Mouse (Mus musculus): ENCODE measurements around the gene Ssbp4.
A peak's percentile ranks its signal among the peaks of the same experiment; 100 is the strongest.

Ssbp4 gene

DNA sequence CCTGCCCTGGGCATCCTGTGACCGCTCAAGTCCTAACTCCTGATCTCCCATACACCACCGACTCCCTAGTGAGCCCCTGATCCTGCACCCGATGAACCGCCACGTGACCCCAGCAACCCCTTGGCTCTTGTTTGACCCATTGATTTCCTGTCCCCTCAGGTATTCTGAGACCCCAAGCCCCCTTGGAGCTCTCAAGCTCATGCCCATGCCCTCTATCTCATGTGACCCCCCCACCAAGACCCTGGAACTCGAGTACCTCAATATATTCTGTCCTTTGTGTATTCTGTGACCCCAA is 1.1 kb downstream of the Ssbp4 start:
- DNase-seq (ENCODE audit: low spot score in 2 of 2): no peak

DNA sequence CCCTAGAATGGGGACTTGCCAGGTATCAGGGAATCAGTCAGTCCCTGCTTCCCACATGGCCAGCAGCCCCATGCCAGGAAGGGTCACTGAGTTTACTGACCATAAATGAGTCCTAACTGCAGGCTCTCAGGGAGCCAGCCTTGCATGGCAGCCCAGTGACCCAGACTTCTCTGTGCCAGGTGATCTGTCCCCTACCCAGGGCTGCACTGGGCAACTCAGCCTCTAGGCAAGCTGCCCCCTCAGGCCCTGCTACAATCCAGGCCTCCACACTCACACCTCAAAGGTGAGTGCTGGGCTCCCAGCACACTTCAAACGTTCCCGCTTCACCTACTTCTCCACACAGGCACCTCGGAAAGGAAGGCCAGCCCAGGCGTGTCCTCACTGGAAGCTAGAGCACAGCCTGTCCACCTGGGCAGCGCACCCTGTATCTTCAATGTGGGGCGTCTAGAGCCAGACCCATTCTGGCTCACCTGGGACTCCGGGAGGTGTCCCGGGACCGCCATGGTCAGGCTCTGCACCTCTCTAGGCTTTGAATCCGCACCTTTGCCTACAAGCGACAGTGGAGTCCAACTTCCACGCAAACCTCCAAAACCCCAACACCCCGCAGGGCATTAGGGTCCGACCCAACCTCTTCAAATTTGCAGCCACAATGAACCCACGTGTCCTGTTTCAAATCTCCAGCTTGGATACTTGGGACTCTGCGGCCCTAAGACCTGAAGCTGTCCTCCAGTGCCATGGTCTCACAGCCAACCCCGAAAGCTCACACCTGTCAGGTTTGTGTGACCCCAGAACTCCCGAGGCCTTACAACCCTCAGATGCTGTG is 1.7 kb downstream of the Ssbp4 start:
- DNase-seq (ENCODE audit: low spot score in 2 of 2): no peak

DNA sequence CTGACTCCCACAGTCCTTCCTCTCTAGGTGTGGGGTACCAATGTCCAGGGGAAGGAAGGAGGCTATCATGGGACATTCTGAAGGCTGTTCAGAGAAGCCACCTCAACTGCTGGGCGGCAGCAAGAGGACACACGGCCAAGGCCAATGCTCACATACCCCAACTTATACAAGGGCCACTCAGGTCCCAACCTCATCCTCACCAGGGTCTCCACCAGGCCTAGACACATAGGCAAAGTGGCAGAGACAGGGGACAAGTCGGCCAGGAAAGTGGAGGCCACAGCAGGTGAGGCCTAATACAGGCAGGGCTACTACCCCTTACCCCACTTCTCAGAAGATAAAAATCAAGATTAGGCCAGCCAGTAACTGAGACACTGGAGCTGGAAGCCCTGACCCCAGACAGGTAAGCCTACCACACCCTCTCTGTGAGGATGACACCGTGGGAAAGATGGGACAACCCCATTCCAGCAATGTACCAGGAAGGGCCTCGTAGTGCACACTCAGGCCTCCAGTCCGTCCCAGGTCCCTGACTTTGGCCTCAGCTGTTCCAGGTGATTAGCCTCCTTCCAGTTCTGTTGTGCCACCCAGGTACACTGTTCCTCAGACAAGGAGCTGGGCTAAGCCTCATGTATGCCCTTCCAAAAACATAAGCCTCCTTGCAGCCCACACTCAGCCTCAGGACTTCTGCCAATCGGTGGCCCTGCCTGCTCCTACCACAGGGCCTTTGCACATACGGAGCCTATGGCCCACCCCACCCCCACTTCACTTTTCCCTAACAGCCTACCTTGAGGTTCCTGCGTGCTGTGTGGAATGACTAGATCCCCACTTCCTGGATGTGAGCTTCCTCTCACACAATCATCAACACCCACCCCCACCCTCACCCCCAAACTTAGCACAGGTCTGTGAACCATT is 2.5 kb downstream of the Ssbp4 start:
- no peak for DNase-seq (ENCODE audit: low spot score in 2 of 2)

DNA sequence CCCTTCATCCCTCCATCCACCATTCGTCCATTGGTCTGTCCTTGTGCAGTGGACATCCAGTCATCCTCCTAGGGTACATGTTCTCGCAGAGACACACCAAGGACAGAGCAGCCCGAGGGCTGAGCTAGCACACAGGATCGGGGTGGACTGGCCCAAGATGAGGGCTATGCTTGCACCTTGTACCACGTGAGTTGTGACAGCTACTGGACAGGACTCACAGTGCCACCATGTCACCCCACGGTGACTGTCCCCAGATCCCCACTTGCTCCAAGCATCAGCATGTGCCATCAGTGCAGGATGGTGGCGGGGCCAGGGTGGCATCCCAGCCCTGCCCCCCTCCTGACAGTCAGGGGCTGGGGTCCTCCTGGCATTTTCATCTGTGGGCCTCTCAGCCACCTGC is 4.1 kb downstream of the Ssbp4 start:
- DNase-seq (ENCODE audit: low spot score in 2 of 2): no peak

DNA sequence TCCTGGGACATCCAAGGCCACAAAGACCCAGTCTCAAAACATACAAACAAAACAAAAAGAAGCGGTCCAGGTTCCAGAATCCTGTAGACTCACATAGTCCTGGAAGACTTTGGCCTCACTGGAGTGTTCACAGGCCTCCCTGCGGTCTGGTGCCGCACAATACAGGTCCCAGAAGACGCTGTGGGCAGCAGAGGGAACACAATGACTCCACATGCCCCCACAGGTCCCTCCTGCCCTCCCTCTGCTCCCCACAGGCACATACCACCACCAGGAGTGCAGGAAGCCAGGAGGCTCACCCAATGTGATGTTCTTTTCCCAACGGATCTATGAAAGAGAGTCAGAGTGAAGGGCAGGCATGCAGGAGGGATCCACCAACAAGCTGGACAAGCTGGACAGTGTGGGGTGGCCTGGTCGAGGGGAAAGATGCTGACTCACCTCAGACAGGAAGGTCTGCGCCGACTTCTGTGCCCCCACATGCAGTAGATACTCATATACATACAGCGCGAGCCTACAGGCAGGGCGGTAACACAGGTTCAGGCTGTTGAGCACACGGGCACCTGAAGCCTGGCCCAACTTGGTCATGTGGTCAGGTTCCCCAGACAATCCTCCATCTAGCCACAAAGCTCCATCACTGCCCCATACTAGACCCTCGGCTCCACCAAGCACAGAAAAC is 6.4 kb downstream of the Ssbp4 start:
- no peak for DNase-seq (ENCODE audit: low spot score in 2 of 2)

DNA sequence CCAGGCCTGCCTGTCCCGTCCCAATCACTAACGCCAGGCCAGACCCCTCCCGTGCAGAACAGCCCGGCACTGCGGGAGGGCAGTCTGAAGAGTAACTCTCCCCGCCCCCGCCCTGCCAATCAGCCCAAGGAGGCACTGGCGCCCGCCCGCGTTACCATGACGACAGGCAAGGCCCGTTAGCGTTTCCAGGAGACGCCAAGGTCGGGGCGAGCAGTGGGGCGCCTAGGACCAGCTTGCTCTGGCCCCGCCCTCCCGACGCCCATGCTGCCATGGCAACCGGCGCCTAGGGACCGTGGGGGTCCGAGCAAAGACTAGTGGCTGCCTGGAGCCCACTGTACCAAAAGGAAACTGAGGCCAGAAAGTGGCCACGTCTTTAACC is 7.4 kb downstream of the Ssbp4 start:
- DNase-seq (ENCODE audit: low spot score in 2 of 2): peak in 1 of 2 experiments; percentile 75

DNA sequence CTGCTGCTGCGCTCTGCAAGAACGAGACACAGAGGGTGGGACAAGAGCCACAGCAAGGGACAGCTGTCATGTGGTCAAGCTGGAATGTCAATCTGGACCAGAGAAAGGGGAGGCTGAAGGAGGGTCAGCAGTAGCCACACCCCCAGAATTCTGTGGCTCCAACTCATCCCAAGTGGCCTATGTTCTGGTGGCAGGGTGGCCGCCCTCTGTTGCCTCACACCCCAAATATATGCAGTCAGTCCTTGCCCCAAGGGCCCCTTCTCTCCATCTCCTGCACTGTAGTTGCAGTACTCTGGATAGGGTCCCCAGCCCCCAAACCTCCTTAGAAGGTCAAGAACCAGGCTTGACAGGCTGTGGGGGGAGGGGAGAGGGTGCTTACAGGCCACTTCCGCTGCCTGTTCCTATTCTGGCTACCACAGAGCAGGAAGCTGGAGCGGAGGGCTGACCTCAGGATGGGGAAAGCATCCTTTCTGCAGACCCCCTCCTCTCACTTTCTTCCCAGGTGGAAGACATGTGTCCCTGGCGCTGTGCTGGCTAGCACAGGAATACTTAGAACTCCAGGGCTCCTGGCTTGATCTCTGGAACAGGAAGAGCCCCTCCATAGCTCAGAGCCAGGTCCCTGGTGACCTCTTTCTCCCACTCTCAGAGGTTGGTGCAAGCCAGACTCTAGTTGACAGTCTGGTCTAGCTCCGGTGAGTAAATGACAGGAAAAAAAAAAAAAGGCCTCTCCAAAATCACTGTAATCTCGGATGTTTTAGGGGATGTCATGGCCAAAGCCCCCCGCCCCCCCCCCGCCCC is 8.0 kb downstream of the Ssbp4 start:
- no peak for DNase-seq (ENCODE audit: low spot score in 2 of 2)

DNA sequence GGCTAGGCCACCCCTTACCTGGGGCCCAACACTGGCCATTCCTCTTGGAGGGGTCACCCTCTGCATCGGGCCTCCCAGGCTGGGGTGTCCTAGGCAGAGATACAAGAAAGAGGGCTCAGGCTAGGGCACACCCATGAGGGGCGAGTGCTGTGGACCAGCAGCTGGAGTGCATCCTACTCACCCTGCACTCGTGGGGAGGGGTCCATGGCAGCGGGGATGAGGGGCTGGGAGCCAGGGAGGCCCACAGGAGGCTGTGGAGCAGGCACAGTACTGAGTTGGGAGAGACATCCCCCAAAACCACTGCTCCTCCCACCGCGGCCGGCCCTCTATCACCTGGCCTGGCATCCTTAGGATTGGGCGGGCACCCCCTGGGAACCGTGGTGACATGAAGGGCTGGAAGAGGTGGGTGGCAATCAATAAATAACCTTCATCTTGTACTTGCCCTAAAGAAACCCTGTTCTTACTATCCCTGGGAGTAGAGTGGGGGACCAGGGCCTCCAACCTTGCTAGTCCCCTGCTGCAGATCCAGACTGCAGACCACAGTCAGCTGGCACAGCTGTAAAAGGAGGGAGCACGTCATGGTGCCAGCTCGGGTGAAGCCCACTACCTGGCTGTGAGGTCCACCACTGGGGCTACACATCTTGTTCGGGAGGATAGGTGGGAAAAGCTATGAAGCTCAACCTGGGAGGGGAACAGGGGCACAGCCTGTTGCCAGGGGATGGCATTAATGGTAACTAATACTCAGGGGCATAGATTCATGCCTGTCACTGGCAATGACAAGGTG is 9.0 kb downstream of the Ssbp4 start:
- no peak for DNase-seq (ENCODE audit: low spot score in 2 of 2)

DNA sequence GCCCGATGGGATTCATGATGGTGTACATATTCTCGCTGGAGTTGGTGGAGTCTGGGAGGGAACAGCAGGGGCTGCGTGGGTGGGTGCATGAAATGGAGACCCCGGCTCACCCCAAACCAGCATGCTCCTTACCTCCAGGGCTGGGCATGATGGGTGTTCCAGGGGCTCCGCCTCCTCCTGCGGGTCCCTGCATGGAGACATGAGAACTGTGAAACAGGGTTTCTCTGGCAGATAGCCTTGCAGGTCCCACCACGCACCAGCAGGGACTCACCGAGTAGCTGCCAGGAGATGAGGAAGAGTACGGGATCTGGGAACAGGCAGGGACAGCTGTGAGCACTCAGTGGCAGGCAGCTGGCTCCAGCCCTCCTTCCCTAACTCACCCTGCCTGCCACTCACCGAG is 9.9 kb downstream of the Ssbp4 start:
- DNase-seq (ENCODE audit: low spot score in 2 of 2): peak in 1 of 2 experiments; percentile 34

DNA sequence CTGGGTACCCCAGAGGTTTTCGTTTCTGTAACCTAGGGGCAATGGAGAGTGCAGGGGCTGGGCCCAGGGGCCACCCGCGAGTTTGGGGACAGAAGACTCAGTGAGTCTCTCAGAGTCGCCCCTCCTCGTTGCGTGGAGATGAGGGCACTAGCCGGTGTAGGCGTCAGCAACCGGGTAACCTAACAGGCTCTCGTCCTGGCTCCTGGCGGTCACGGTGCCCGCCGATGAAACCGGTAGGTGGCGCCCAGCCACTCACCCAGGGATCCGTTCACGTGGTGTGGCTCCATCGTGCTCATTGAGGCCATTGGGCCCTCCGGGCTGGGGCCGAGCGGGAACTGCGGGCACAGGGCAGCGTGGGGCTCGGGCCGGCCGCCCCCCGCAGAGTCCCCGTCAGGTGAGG is 10.4 kb downstream of the Ssbp4 start:
- DNase-seq (ENCODE audit: low spot score in 2 of 2): peak; percentile 78

DNA sequence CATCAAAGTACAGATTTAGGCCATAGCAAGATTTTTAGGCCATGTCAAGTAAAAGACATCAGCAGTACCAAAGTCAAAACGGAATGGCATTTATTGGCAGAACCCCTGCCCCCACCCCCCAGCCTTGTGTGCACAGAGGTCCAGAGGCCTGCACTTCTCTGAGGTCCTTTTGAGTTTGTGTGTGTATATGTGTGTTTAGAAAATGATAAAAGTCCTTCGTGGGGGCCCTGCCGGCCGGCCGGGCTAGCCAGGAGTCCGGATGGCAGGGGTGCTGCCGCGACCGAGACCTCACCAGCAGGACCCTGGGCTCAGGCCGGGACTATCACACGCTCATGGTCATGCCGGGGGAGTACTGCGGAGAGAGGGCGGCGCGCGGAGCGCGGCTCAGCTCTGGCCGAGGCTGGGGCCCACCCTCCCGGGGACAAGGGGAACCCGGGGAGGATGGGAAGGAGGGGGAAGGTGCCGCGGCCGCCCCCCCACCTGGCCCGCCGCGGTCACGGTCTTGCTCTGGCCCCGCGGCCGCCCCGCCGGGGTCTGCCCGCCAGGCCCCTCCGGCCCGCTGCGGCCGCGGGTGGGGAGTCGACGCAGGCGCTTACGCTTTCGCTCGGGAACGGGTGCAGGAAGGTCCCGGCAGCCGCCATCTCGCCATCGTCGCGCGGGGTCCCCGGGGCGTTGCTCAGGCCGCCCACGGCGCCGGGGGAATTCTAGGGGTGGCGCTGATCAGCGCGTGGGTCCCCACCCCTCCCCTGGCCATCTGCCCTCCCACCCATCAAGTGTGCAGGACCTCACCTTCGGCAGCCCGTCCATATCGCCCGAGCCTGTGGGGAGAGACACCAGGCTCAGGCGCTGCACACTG is 11.0 kb downstream of the Ssbp4 start:
- no peak for DNase-seq (ENCODE audit: low spot score in 2 of 2)

DNA sequence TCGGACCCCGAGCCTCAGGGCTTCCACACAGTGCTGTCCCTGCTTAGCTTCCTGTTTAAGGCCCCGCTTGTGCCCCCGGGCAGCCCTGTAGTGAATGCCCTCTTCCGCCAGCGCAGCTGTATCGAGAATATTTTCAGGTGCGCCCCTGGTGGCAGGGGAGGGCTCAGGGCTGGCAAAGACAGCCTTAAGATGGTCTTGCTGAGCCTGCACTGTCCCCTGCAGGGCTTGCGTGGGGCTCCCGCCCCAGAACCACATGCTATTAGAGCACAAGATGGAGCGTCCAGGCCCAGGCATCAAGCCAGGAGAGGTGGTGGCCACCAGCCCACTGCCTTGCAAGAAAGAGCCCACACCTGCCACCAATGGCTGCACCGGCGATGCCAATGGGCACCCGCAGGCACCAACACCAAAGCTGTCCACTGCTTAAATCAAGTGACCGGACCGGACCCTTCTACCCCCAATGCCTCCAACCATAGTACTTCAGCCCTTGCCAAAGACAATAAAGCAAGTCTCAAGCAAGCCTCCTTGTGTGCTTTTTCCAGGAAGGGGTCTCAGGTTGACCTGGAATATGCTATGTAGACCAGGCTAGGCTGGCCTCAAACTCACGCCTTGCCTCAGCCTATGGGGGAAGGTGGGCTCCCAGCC is 11.8 kb downstream of the Ssbp4 start:
- peak in 1 of 2 experiments; percentile 36 for DNase-seq (ENCODE audit: low spot score in 2 of 2)

DNA sequence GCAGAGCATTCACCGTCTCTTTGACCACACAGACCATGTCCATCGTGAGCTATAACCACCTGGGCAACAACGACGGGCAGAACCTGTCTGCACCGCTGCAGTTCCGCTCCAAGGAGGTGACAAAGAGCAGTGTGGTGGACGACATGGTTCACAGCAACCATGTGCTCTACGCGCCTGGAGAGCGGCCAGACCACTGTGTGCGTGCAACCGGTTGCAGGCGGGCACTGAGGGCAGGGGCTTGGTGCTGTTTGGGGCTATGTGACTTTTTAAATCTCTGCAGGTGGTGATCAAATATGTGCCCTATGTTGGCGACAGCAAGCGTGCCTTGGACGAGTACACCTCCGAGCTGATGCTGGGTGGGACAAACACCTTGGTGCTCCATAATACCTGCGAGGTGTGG is 12.5 kb downstream of the Ssbp4 start:
- DNase-seq (ENCODE audit: low spot score in 2 of 2): no peak

DNA sequence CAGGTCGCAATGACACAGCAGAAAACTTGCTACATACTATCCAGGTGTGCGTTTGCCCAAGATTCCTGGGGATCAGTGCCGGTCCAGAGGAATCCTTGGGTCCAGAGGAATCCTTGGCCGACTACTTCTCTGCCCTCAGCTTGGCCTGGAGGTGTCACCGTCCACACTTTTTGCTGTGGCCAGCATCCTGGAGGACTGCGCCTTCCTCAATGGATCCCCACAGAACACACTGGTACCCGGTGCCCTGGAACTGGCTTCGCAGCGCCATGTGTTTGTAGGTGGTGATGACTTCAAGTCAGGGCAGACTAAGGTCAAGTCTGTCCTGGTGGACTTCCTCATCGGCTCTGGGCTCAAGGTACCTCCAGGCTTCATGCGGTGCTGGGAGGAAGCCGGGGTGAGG is 12.9 kb downstream of the Ssbp4 start:
- DNase-seq (ENCODE audit: low spot score in 2 of 2): no peak

DNA sequence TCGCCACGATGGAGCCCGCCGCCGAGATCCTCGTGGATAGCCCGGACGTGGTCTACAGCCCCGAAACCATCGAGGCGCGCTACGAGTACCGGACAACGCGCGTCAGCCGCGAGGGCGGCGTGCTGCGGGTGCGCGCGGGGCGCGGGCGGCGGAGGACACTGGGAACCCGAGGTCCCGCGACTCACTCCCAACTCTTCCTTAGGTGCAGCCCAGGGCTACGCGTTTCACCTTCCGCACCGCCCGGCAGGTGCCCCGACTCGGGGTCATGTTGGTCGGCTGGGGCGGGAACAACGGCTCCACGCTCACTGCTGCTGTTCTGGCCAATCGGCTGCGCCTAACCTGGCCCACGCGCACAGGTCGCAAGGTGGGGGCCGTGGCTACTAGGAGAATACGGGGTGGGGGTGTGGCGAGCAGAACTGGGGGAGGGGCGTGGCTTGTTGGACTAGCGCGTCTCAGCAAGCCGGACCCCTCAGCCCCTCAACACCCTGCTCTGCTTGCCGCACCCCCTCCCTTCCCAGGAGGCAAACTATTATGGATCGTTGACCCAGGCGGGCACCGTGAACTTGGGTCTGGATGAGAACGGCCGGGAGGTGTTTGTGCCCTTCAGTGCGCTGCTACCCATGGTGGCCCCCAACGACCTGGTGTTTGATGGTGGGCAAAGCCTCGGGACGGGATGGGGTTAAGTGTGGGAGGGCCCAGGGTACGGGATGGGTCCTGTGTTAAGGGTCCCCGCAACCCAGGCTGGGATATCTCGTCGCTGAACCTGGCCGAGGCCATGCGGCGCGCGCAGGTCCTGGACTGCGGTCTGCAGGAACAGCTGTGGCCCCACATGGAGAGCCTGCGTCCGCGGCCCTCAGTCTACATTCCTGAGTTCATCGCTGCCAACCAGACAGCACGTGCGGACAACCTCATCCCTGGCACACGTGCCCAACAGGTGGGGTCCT is 13.8 kb downstream of the Ssbp4 start:
- DNase-seq (ENCODE audit: low spot score in 2 of 2): peak in 1 of 2 experiments; percentile 31

DNA sequence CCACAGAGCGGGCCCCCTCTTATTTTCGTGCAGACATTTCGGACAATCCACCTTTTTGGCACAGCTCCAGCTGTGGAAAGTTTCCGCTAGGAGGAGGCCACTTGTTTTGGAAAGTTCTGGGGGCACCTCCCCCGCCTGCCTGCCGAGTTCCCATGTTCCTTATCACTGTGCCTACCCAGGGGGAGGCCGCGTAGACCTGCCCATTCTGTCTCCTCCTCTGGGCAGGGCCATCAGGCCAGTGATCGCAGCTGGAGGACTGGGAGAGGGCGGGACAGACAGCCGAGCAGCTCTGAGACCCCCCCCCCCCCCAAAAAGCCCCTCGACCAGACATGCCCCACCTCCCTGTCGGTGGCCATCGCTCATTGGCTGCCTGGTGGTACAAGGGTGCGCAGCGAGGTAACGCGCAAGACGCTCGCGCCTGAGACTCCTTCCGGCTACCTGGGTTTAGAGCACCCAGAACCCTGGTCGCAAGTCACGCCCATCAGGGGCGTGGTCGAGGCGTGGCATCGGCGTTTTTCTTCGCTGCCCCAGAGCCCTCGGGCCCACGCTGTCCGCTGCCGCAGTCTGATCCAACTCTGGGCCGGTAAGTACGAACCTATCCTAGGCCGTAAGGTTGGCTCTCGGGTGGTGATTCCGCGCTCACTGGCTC is 14.6 kb downstream of the Ssbp4 start, which contains the start of gene Isyna1:
TSS of gene Isyna1 (plus strand) at position 413 of the 649 bp plus-strand sequence.
- peak; percentile 62 to 76 for DNase-seq (ENCODE audit: low spot score in 2 of 2)

DNA sequence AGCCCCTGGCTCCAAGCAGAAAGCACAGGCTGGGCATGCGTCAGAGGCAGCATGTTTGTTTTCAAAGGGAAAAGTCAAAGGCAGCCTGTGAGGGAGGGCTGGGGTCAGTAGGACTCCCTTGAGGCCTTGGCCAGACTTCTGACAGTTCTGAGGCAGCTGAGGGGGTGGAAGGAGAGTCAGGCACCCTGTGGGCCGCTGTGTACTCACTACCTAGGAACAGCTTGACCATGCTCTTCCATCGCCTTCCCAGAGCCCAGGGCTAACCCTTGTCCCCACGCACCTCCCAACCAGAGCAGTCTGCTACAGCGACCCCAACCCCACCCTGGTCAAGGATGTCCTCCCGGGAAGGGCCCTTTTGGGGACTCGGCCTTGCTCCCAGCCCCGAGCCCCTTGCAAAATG is 15.5 kb downstream of the Ssbp4 start:
- DNase-seq (ENCODE audit: low spot score in 2 of 2): no peak

DNA sequence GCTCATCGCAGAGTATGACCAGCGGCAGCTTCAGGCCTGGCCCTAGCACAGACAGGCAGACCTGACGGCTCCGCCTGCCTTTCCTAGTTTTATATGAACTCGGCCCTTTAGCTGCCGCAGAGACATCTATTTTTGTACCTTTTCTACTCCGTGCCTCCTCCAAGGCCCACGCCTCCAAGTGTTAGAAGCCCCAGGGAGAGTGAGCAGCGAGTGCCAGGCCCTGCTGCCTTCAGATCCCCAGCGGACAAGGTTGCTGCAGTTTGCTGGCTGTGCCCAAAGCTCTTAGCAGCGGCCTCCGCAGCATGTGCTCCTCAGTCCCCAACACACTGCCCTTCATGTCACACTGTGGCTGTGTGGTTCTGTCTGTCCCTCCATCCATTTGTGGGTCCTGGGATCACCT is 17.1 kb downstream of the Ssbp4 start:
- DNase-seq (ENCODE audit: low spot score in 2 of 2): no peak
